Mouse (Mus musculus) testis, postnatal 10 days (tissue): ENCODE measurements at regions not wholly inside any gene's neighbourhood (a gene's known extent, or its start where the extent isn't known, plus 50 kb on each side); places are given as distances from the start of the nearest gene placed in this dataset.

Source experiments
- DNase-seq: peaks from one replicate; pipeline ENCODE4 v3.0.0; 2021; ENCODE audit warnings: low spot score

DNA sequence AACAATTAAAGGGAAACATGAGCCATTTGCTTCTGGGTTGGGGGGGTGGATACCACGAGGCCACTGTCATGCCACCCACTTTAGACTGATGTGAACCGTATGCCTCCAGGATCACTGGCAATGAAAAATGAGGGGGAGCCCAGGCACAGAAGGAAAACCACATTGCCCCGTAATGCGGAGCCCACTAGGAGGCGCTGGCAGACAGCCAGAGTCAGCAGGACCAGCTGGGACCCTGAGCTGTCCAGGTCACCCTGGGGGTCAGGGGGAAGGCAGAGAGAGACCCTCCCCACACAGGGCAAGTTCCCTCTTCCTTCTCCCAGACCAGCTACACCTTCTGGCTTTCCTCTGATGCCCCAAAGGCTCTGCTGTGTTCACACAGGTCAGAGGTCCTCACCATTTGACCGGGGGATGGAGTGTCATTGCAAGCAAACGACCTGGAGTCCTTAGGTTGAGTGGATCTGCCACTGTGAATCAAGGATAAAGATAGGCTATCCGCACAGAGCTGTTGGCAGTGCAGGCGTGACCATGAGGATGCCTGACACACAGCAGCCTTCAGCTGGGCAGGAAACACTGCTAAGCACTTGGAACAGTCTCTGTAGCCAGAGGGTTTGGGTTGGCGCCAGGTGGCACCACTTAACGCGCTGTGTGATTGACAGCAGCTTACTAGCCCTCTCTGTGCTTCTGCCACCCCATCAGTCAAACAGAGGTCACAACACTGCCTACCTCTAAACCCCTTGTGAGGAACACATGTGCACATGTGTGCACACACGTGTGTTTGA is 400.2 kb downstream of the Sox9 start:
- no peak for DNase-seq

DNA sequence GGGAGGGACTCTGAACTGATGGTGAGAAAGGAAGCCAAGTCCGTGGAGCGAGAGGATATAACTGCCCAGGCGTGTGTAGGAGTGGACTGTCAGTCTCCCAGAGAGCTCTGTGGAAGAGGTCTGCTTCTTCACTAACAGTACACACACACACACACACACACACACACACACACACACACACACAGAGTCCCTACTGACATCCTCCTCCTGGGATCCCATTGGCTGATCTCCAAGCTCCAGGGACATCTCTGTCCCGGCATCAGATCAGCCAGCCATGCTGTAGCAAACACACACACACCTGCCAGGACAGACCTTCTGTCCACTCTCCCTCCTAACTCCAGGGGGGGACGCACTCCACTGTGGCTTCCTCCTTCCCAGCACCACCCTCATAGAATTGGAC is 401.5 kb downstream of the Sox9 start:
- no peak for DNase-seq

DNA sequence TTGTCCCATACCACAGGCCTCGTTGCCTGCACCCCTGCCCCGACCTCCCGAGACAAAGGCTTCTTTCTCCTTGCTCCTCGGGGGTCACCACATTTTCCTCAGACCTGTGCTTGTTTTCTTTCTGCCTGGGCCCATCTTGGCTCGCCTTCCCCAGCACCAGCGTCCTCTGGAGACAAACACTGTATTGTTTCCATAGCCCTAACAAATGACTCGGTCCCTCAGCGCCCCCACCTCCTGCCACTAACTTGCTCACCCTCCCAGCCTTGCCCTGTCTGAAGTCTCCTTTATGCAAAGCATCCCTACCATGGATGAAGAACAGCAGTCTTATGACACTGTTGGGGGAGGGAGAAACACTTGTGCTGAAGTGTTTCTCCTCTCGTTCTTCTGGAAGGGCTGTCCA is 402.1 kb downstream of the Sox9 start:
- DNase-seq: no peak

DNA sequence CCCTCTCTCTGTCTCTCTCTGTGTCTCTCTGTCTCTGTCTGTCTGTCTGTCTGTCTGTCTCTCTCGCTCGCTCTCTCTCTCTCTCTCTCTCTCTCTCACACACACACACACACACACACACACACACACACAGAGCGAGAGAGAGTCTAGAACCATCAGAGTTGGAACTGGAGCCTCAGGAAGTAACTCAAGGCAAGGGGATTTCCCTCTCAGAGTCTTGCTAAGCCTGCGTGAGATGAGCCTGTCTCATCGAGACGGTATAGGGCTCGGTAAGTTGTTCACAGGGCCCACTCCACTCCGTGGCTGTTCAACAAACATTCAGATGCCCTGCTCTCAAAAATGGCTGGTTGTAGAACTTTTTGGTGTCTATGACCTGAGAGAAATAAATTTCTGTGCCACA is 405.4 kb downstream of the Sox9 start:
- DNase-seq: no peak

DNA sequence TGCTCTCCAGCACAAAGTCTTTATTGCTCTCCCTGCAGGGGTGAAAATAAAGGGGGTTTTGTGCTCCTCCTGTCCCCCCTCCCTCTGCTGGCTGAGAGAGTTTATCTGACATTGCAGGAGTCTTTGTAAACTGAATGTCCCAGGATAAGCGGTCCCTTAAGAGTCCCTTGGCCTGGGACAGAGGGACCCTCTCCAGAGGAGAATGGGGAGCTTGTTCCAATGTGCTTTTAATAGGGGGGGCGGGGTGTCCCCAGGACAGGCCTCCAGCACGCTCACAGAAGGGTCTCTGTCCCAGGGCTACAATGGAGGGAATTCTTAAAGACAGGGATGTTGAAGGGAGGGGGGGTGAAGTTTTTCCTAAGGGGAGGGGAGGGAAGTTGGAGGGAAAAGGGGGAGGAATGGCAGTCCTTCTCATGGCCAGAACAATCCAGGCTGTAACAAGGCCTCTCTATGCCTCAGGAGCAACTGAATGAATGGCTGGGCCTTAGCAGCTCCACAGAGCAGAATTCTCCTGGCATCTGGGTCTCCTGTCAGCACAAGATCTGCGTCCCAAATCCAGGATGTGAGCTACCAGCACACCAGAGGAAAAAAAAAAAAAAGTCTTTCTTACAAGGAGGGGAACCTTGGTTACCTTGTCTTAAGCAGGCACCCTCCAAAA is 406.4 kb downstream of the Sox9 start:
- no peak for DNase-seq

DNA sequence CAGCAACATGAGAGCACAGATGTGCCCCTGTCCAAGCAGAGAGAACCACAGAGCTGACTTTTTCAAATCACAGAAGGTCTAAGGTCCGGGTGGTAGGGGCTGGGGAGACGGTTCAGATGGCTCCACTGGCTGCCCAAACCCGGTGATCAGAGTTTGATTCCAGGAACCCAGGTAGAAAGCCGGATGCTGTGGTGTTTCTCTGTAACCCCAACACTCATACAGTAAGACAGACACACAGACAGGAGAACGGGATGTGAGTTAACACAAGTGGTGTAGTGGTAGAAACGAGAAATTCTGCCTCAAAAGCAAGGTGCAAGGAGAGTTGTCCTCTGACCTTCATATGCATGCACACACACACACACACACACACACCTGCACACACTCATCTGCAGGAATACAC is 408.0 kb downstream of the Sox9 start:
- DNase-seq: no peak

DNA sequence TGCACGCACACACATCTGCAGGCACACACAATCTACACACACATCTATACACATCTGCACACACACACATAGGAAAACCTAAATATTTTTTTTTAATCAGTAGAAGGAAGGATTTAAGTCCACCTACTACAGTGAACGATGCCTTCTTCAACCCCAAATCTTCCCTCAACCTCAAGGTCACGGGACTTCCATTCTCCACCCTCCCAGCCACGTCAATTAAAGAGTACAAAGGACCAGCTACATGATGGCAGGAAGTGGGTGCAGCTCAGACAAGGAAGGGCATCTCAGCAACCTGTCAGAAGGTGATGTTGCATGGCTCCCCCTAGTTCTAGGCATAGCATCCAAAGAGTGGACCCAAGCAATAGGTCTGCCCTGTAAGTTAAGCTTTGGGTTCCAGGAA is 408.5 kb downstream of the Sox9 start:
- no peak for DNase-seq

DNA sequence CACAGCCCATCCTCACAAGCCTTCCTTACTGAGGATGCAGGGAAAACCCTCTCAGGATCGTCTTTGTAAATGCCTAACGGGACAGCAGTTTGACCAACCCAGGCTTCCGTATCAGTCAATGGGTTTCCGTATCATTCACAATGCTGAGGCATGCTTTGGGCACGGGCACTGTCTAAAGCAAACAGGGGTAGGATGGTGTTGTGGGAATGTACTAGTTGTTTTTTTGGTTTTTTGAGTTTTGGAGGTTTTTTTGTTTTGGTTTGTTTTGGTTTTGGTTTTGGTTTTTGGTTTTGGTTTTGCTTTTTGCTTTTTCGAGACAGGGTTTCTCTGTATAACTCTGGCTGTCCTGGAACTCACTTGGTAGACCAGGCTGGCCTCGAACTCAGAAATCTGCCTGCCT is 409.0 kb downstream of the Sox9 start:
- DNase-seq: no peak

DNA sequence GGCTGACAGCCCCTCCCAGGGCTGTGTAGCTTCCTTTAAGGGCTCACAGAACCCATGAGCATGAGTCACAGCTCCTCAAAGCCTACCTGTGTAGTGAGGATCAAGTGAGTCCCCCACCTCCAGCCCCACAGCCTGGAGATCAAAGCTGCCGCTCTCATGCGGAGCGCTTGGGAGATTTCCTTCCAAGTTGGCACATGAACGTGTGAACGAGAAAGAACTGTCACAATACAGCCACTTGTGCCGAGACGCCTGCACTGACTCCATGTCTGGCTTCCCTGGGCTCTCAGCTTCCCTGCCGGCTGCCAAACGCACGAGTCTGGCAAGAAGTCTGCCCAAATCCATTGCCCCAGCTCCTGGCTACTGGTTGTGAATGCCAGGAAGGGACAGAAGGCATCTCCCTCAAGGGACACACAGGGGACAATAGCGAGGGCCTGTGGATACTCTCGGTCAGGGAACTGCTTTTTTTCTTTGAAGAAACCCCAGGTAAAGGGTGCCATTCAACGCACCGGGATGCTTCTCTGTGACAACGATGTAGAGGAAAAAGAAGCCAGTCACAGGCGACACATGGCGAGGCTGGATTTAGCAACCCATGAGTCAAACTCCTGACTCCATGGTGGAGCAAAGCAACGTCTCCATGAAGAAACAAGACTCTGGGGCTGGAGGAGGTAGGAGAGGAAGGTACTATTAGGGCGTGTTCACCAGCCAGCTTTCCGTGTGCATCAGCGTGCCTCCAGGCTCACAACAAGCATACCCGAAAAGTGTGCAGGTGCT is 410.2 kb downstream of the Sox9 start:
- no peak for DNase-seq

DNA sequence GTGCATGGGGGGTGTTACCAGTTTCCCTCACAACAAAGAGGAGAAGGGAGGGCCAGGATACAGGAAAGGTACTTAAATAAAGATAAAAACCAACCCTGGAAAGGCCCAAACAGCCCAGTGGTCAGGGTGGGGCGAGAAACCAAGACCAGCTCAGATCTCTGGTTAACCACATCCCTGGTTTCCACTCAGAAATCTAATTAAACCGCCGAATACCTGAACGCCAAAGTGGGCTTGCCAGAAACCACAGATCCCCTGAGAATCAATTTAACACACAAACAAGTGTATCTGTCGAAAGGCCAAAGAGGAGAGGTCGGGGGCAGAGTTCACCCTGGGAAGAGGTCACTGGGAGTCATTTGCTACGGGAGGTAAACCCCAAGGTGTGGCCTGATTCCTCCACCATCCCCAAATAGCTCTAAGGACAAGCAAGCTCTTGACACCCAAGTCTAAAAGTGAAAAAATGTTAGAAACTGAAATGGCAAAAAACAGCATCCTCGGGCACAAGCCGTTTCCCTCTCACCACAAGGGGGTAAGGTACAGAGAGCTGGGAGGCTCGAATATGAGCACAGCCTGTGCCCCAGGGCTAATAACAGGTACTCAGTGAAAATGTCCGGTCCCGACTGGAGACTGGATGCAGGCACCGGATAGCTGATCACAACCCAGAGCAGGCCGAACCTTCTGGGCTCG is 412.3 kb downstream of the Sox9 start:
- DNase-seq: no peak
